Mouse (Mus musculus): ENCODE measurements around the gene Ap1b1. TPM values are rescaled to one million over a fixed set of nuclear protein-coding genes. Genes with fewer than 3 reads are reported as not detected.
A peak's percentile ranks its signal among the peaks of the same experiment; 100 is the strongest.

The Ap1b1 gene
- polyA plus RNA-seq, 1 experiment: 140 TPM

- Histone ChIP-seq H3K4me3 (ENCODE audit: control insufficient read depth, insufficient read depth, low read length) (no peak overlapping the region), H3K4me1 (replicated peaks; ENCODE audit: control insufficient read depth, insufficient read depth, low read length) (peaks cover 20% of the 10 kb centered on the region), H3K36me3 (ENCODE audit: control insufficient read depth, insufficient read depth, low read length) (no peaks in the 10 kb centered on the region), H3K27ac (ENCODE audit: control insufficient read depth, insufficient read depth, low read length) (no peak overlapping the region), H3K27me3 (ENCODE audit: control insufficient read depth, insufficient read depth, low read length) (peaks cover 33% of the 10 kb centered on the region; the same call in 1 of the 2 replicates)
- DNase-seq: no peak
- 86% methylated on average over 8 of the region's 8 CpGs for WGBS
- TF ChIP-seq CTCF (IDR thresholded peaks at IDR 0.05; ENCODE audit: borderline replicate concordance, control insufficient read depth, extremely low read depth, insufficient read depth, low read length, poor library complexity): no peak
- no peak for TF ChIP-seq POLR2A (IDR thresholded peaks at IDR 0.05; ENCODE audit: control insufficient read depth, extremely low read depth, insufficient read depth, low read length, poor library complexity)
Observed at GRCm38 (mm10) chr11:5057064-5057463, 70.4 kb downstream of the Ap1b1 start.

GRCm38 (mm10) chr11:5057541-5057855, 70.9 kb downstream of the Ap1b1 start:
- H3K4me3 ChIP-seq (ENCODE audit: control insufficient read depth, insufficient read depth, low read length): 0 out of 2 replicates have a peak overlapping the region, but pooled peaks have one; percentile 46
- TF ChIP-seq POLR2A (IDR thresholded peaks at IDR 0.05; ENCODE audit: control insufficient read depth, extremely low read depth, insufficient read depth, low read length, poor library complexity) (no peak), CTCF (IDR thresholded peaks at IDR 0.05; ENCODE audit: borderline replicate concordance, control insufficient read depth, extremely low read depth, insufficient read depth, low read length, poor library complexity) (no peak)
- H3K27ac ChIP-seq (ENCODE audit: control insufficient read depth, insufficient read depth, low read length): no peak overlapping the region
- DNase-seq: no peak
- H3K4me1 ChIP-seq (replicated peaks; ENCODE audit: control insufficient read depth, insufficient read depth, low read length): peaks cover 21% of the 10 kb centered on the region
- no peaks in the 10 kb centered on the region for H3K36me3 ChIP-seq (ENCODE audit: control insufficient read depth, insufficient read depth, low read length)
- WGBS: 33% methylated on average over 8 of the region's 8 CpGs
- H3K27me3 ChIP-seq (ENCODE audit: control insufficient read depth, insufficient read depth, low read length): peaks cover 33% of the 10 kb centered on the region; the same call in 1 of the 2 replicates

- Histone ChIP-seq H3K27ac (ENCODE audit: control insufficient read depth, insufficient read depth, low read length) (no peak within 1 kb of the TSS), H3K36me3 (ENCODE audit: control insufficient read depth, insufficient read depth, low read length) (no peaks in the 10 kb centered on the region), H3K4me3 (ENCODE audit: control insufficient read depth, insufficient read depth, low read length) (peak within 1 kb of the TSS; percentile 46), H3K27me3 (ENCODE audit: control insufficient read depth, insufficient read depth, low read length) (peaks cover 33% of the 10 kb centered on the region; the same call in 1 of the 2 replicates), H3K4me1 (replicated peaks; ENCODE audit: control insufficient read depth, insufficient read depth, low read length) (peaks cover 21% of the 10 kb centered on the region)
- peak; percentile 43 for DNase-seq
- no peak for TF ChIP-seq POLR2A (IDR thresholded peaks at IDR 0.05; ENCODE audit: control insufficient read depth, extremely low read depth, insufficient read depth, low read length, poor library complexity)
- no peak for TF ChIP-seq CTCF (IDR thresholded peaks at IDR 0.05; ENCODE audit: borderline replicate concordance, control insufficient read depth, extremely low read depth, insufficient read depth, low read length, poor library complexity)
- 2% methylated on average over 76 of the region's 77 CpGs for WGBS
Observed at GRCm38 (mm10) chr11:5057856-5058641, 71.4 kb downstream of the Ap1b1 start, which contains the start of gene Rasl10a. TSS of gene Rasl10a (plus strand) at chr11:5058128.

DNA sequence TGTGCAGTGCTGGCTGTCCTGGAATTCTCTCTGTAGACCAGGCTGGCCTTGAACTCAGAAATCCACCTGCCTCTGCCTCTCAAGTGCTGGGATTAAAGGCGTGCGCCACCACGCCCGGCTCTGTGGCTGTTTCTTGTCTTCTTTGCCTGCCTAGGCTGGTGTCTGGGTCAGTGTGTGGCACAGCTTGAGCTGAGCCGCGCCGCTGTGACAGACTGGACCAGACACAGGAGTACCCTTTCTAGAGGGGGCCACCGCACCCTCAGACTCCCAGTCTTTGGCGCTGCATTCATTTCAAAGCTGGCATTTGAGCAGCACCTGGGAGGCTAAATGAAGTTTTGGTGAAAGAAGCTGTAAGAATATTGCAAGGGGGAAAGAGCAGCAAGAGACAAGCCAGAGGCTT, 72.2 kb downstream of the Ap1b1 start:
- no peak overlapping the region for H3K27ac ChIP-seq (ENCODE audit: control insufficient read depth, insufficient read depth, low read length)
- H3K4me1 ChIP-seq (replicated peaks; ENCODE audit: control insufficient read depth, insufficient read depth, low read length): peaks cover 21% of the 10 kb centered on the region
- no peaks in the 10 kb centered on the region for H3K36me3 ChIP-seq (ENCODE audit: control insufficient read depth, insufficient read depth, low read length)
- 39% methylated on average over 9 of the region's 9 CpGs for WGBS
- H3K27me3 ChIP-seq (ENCODE audit: control insufficient read depth, insufficient read depth, low read length): peaks cover 36% of the 10 kb centered on the region; the same call in 1 of the 2 replicates
- no peak for DNase-seq
- no peak overlapping the region for H3K4me3 ChIP-seq (ENCODE audit: control insufficient read depth, insufficient read depth, low read length)
- TF ChIP-seq CTCF (IDR thresholded peaks at IDR 0.05; ENCODE audit: borderline replicate concordance, control insufficient read depth, extremely low read depth, insufficient read depth, low read length, poor library complexity) (no peak), POLR2A (IDR thresholded peaks at IDR 0.05; ENCODE audit: control insufficient read depth, extremely low read depth, insufficient read depth, low read length, poor library complexity) (no peak)

DNA sequence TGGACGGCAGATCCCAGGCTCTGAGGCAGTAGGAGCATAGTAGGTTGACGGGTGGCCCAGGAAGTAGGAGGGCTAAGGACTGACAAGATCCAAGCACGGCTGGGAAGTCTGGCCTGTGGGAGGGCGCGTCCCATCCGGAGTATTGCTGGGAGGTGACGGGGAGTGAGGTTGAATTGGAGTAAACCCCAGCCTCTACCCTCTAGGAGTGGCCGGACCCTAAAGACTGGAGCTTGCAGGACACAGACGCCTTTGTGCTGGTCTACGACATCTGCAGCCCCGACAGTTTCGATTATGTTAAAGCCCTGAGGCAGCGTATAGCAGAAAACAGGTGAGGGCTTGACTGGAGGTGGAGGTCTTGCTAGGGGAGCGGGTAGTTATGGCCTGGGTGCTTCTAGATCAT, 72.6 kb downstream of the Ap1b1 start:
- TF ChIP-seq CTCF (IDR thresholded peaks at IDR 0.05; ENCODE audit: borderline replicate concordance, control insufficient read depth, extremely low read depth, insufficient read depth, low read length, poor library complexity) (no peak), POLR2A (IDR thresholded peaks at IDR 0.05; ENCODE audit: control insufficient read depth, extremely low read depth, insufficient read depth, low read length, poor library complexity) (no peak)
- DNase-seq: no peak
- Histone ChIP-seq H3K27ac (ENCODE audit: control insufficient read depth, insufficient read depth, low read length) (no peak overlapping the region), H3K27me3 (ENCODE audit: control insufficient read depth, insufficient read depth, low read length) (peaks cover 39% of the 10 kb centered on the region; the same call in 1 of the 2 replicates), H3K4me3 (ENCODE audit: control insufficient read depth, insufficient read depth, low read length) (no peak overlapping the region), H3K36me3 (ENCODE audit: control insufficient read depth, insufficient read depth, low read length) (no peaks in the 10 kb centered on the region), H3K4me1 (replicated peaks; ENCODE audit: control insufficient read depth, insufficient read depth, low read length) (peaks cover 21% of the 10 kb centered on the region)
- 43% methylated on average over 14 of the region's 14 CpGs for WGBS

GRCm38 (mm10) chr11:5059704-5060156, 73.1 kb downstream of the Ap1b1 start:
- WGBS: 19% methylated on average over 27 of the region's 27 CpGs
- Histone ChIP-seq H3K36me3 (ENCODE audit: control insufficient read depth, insufficient read depth, low read length) (no peaks in the 10 kb centered on the region), H3K27ac (ENCODE audit: control insufficient read depth, insufficient read depth, low read length) (no peak overlapping the region), H3K4me1 (replicated peaks; ENCODE audit: control insufficient read depth, insufficient read depth, low read length) (peaks cover 21% of the 10 kb centered on the region), H3K27me3 (ENCODE audit: control insufficient read depth, insufficient read depth, low read length) (peaks cover 42% of the 10 kb centered on the region; the same call in 1 of the 2 replicates), H3K4me3 (ENCODE audit: control insufficient read depth, insufficient read depth, low read length) (no peak overlapping the region)
- DNase-seq: no peak
- TF ChIP-seq POLR2A (IDR thresholded peaks at IDR 0.05; ENCODE audit: control insufficient read depth, extremely low read depth, insufficient read depth, low read length, poor library complexity): no peak
- TF ChIP-seq CTCF (IDR thresholded peaks at IDR 0.05; ENCODE audit: borderline replicate concordance, control insufficient read depth, extremely low read depth, insufficient read depth, low read length, poor library complexity): peak; percentile 90

All from thymus, adult 2 months (tissue).